Mouse (Mus musculus) cerebellum, adult 2 months (tissue): ENCODE measurements around the gene Pomt1.

Experiments used
- CTCF ChIP-seq: fragments of 200-500 bp; IDR thresholded peaks from 2 replicates; pipeline ENCODE4 v1.5.1; 2011; ENCODE audit warnings: low read depth, mild to moderate bottlenecking, control low read depth, low read length, moderate library complexity, borderline replicate concordance; ENCODE audit not compliant: insufficient read depth
- POLR2A ChIP-seq: fragments of 200-500 bp; IDR thresholded peaks from 2 replicates; pipeline ENCODE4 v1.6.1; 2011; ENCODE audit warnings: low read length, control low read depth, borderline replicate concordance; ENCODE audit not compliant: insufficient read depth

GRCm38 (mm10) chr2:32254563-32254962, 18.2 kb downstream of the Pomt1 start:
- TF ChIP-seq CTCF (no peak), POLR2A (no peak)
